Mouse (Mus musculus): ENCODE results near the gene Ccdc38.

Gene Ccdc38

DNA sequence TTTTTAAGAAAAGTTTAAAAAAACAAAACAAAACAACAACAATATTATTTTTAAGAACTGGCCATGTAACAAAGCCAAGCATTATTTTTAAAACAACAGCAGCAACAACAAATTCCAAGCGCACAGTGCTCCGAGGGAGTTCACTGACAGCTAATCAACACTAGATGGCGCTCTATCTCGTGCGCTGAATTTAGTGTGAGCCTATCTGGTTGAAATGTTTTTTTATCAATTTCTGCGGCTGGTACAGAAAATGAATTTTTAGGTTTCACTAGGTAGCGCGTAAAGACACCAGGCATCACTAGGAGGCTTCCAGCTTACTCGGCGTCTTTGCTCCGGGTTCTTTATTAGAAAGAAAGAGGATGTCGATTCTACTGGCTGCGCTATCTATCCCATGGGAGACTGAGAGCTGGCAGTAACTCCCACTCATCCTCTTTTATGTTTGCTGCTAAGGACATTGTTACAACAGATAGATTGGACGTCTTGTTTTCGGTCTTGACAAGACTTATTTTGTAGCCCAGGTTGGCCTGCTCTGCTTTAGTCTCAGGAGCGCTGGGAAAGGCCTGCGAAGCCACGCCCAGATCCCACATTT is 71.1 kb downstream of the Ccdc38 start:
- DNase-seq, result peak; percentile 54

GRCm38 (mm10) chr10:93614850-93615249 is 74.4 kb downstream of the Ccdc38 start:
- no peak for DNase-seq

GRCm38 (mm10) chr10:93620438-93621179 is 80.2 kb downstream of the Ccdc38 start:
- DNase-seq, result no peak

DNA sequence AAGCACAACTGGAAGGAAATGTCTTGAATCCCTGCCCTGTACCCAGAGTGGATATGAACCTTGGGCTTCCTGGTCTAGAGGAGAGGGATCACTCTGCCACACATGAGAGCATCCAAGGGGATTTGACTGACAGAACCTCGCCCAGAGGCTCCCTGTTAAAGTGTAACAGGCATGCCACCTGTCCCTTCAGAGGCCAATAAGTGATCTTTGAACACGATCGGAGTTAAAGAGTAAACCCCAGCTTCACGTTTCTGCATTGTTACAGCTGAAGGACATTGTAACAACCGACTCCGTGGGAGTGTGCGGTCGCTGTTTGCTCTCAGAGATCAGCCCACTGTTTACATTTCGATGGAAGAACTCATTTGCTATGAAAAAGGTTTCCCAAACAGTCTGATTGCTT is 83.3 kb downstream of the Ccdc38 start:
- no peak for DNase-seq

- DNase-seq, result no peak
These were observed 83.7 kb downstream of the Ccdc38 start for GRCm38 (mm10) chr10:93624151-93624550.

DNA sequence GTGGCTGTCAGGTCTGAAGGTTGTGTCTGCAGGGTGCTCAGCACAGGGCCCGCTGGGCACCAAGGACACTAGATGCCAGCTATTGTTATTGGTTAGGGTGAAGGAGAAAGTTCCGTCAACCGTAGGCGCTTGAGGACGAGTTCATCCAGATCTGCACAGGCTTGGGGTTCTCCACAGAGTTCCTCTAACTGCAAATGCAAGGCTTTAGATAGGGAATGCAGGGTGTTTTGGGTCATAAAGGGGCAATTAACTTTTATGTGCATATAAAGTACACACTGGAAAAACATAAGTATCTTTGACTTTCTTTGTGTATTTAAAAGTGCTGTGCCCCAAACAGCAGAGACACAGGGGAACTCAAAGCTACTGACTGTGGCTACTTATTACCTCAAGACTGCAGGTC is 89.9 kb downstream of the Ccdc38 start:
- no peak for DNase-seq

DNA sequence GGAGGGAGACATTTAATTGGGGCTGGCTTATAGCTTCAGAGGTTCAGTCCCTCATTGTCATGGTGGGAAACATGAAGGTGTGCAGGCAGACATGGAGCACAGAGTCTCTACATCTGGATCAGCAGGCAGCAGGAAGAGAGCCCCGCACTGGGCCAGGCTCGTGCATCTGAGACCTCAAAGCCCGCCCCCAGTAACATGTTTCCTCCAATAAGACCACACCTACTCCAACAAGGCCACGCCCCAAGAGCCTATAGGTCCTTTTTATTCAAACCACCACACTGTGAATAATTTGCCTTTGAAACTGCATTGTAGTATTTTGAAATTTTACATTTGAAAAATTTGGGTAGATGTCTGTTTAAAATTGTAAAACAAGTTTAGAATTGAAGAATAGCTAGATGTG is 91.7 kb downstream of the Ccdc38 start:
- no peak for DNase-seq

DNA sequence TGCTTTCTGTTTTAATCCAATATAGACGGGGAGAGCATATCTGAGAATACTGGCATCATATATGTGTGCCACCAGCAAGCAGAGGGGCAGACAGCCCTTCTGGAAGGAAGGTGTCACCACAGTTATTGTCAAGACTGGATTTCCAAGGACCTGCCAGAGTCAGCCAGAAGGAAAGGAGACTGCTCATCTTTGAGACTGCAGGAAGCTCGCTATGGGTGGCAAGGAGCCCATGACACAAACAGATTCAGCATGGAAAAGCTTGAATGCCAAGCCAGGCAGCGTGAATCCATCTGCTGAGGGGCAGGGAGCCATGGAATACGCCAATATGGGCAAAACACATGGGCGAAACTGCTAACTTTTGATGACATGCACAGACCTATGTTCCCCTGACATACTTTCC is 93.1 kb downstream of the Ccdc38 start:
- DNase-seq, result peak; percentile 86
